Comparison of ENCODE assay signal across 10 mouse cellular contexts in the genomic region with DNA sequence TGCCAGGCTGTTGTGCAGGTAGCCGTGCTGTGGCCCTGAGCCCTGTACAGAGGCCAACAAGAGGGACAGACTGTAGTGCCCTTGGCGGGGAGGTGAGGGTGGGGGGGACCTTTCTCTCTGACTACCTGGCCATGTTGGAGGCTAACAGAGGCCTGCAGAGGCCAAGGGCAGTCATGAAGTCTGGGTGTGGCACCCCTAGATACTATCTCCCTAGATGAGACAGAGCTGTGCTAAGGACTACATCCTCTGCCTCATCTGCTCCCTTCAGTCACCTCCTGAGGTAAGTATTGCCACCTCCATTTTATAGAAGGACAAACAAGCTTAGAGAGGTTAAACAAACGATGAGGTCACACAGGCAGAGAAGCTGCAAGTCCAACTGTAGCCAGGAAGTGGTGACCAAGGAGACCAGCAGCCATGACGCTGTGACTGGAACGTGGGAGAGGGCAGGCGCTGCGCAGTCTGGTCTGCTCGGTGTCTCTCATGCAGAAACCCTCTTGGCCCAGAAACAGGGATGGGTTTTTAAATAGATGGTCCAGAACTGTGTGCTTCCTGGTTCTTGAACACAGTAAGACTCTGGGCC. TPM values are rescaled to one million over a fixed set of nuclear protein-coding genes. Genes with fewer than 3 reads are reported as not detected.
A peak's percentile ranks its signal among the peaks of the same experiment; 100 is the strongest.
DNase-seq lines count a peak whose midpoint lies in the region; ATAC-seq and TF ChIP-seq lines count a peak whose summit lies in the region.
"Had no signal": no experiment of that assay in that cellular context is flagged by ENCODE, and none has a peak within 500 bp of the region (broad histone marks: within the 10 kb centered on the region; RNA-seq: fewer than 3 reads in every experiment).

No protein-coding gene starts in this region.

- no peaks in the 10 kb centered on the region for H3K27me3 ChIP-seq in kidney, embryonic 15.5 days
- H3K27me3 ChIP-seq in hindbrain, postnatal 0 days (ENCODE audit: insufficient read depth, low read length) = no peaks in the 10 kb centered on the region
- H3K27me3 ChIP-seq in forebrain, embryonic 13.5 days = no peaks in the 10 kb centered on the region

- H3K4me3 ChIP-seq in kidney, embryonic 15.5 days (replicated peaks) = no peak overlapping the region
- no peak overlapping the region for H3K4me3 ChIP-seq in hindbrain, postnatal 0 days (ENCODE audit: low read length)
- no peak overlapping the region for H3K4me3 ChIP-seq in forebrain, embryonic 13.5 days

- no peaks in the 10 kb centered on the region for H3K9me3 ChIP-seq in kidney, embryonic 15.5 days (replicated peaks)
- no peaks in the 10 kb centered on the region for H3K9me3 ChIP-seq in hindbrain, postnatal 0 days (ENCODE audit: low read length)
- H3K9me3 ChIP-seq in forebrain, embryonic 13.5 days (replicated peaks) = no peaks in the 10 kb centered on the region

- peak overlapping the region; percentile 78 for H3K27ac ChIP-seq in kidney, embryonic 15.5 days
- H3K27ac ChIP-seq in hindbrain, postnatal 0 days = peak overlapping the region; percentile 18; the same call in 1 of the 2 replicates
- H3K27ac ChIP-seq in forebrain, embryonic 13.5 days = no peak overlapping the region

- no peak for TF ChIP-seq CTCF in hindbrain, postnatal 0 days (IDR thresholded peaks at IDR 0.05; ENCODE audit: low read depth)

- DNase-seq in kidney, adult 8-10 months = no peak
- DNase-seq in heart, adult 18-20 months = peak; percentile 60 to 72
- DNase-seq in hindbrain, postnatal 0 days (ENCODE audit: low spot score) = no peak
- peak; percentile 83 for DNase-seq in lung, postnatal 10 days
- DNase-seq in MN1 (ENCODE audit: low spot score) = no peak
- DNase-seq: layer of hippocampus, postnatal 36 days had no signal

- H3K4me2 ChIP-seq in kidney, embryonic 15.5 days = 0 out of 2 replicates have a peak overlapping the region, but pooled peaks have one; percentile 14
- H3K4me2 ChIP-seq in hindbrain, postnatal 0 days (ENCODE audit: low read depth, low read length) = no peak overlapping the region
- H3K4me2 ChIP-seq in forebrain, embryonic 13.5 days = no peak overlapping the region

- H3K9ac ChIP-seq in kidney, embryonic 15.5 days = no peak overlapping the region
- H3K9ac ChIP-seq in hindbrain, postnatal 0 days (replicated peaks; ENCODE audit: low read length) = no peak overlapping the region
- no peak overlapping the region for H3K9ac ChIP-seq in forebrain, embryonic 13.5 days

- 46% methylated on average over 8 of the region's 8 CpGs for WGBS in kidney, embryonic 15.5 days
- WGBS in hindbrain, postnatal 0 days = 82% methylated on average over 8 of the region's 8 CpGs
- WGBS in forebrain, embryonic 13.5 days = 93% methylated on average over 8 of the region's 8 CpGs

- peaks cover 78% of the 10 kb centered on the region for H3K36me3 ChIP-seq in kidney, embryonic 15.5 days
- peaks cover 63% of the 10 kb centered on the region for H3K36me3 ChIP-seq in hindbrain, postnatal 0 days (ENCODE audit: insufficient read depth, low read length)
- peaks cover 77% of the 10 kb centered on the region for H3K36me3 ChIP-seq in forebrain, embryonic 13.5 days (ENCODE audit: poor library complexity, severe bottlenecking)

- peaks cover 48% of the 10 kb centered on the region for H3K4me1 ChIP-seq in kidney, embryonic 15.5 days
- no peaks in the 10 kb centered on the region for H3K4me1 ChIP-seq in hindbrain, postnatal 0 days (ENCODE audit: insufficient read depth, low read length)
- no peaks in the 10 kb centered on the region for H3K4me1 ChIP-seq in forebrain, embryonic 13.5 days

- no peak for ATAC-seq in kidney, embryonic 15.5 days (replicated peaks; ENCODE audit: low FRiP score)
- 0 out of 2 replicates have a peak, but pooled peaks have one; percentile 9 for ATAC-seq in hindbrain, postnatal 0 days
- ATAC-seq in monocyte, adult 5-6 weeks (replicated peaks; ENCODE audit: insufficient number of reproducible peaks, low FRiP score, low TSS enrichment, poor library complexity, severe bottlenecking) = no peak
- ATAC-seq in forebrain, embryonic 13.5 days = no peak
- ATAC-seq: CD4-positive, CD25-positive, alpha-beta regulatory T cell, adult 4 months had no signal

RNA-seq across cellular contexts. Expression of a gene that starts 22.5 kb away (rescaled TPM):
- polyA plus RNA-seq in kidney, embryonic 15.5 days (2015; fragmentation: Nextera tagmentation; extraction: Ambion mirVana) = 3.8 and 4.4 TPM in 2 replicates
- 10 to 100 TPM; 12.8 to 17.6 TPM for total RNA-seq in heart, adult 18-20 months (2021)
- 4.0 and 5.4 TPM in 2 replicates for total RNA-seq in hindbrain, postnatal 0 days (2014; rRNA removed)
- polyA plus RNA-seq in hindbrain, postnatal 0 days (2015; fragmentation: Nextera tagmentation; extraction: Ambion mirVana) = 1.7 and 2.0 TPM in 2 replicates
- 9.8 to 14.5 TPM (median 10.4 TPM) in 3 replicates for total RNA-seq in monocyte, adult 5-6 weeks (2017)
- 1.2 and 1.3 TPM in 2 replicates for polyA plus RNA-seq in forebrain, embryonic 13.5 days (2015; fragmentation: Nextera tagmentation; extraction: Ambion mirVana)

RNA-seq across cellular contexts. Expression of a gene that starts 34.4 kb away (rescaled TPM):
- polyA plus RNA-seq in kidney, embryonic 15.5 days (2015; fragmentation: Nextera tagmentation; extraction: Ambion mirVana) = 67.7 and 75.5 TPM in 2 replicates
- 10 to 100 TPM; 34.8 to 36.7 TPM for total RNA-seq in heart, adult 18-20 months (2021)
- total RNA-seq in hindbrain, postnatal 0 days (2014; rRNA removed) = 72.4 and 113 TPM in 2 replicates
- 26.6 and 31.6 TPM in 2 replicates for polyA plus RNA-seq in hindbrain, postnatal 0 days (2015; fragmentation: Nextera tagmentation; extraction: Ambion mirVana)
- total RNA-seq in monocyte, adult 5-6 weeks (2017) = 10.6 to 25.9 TPM (median 19.9 TPM) in 3 replicates
- 29.4 and 31.3 TPM in 2 replicates for polyA plus RNA-seq in forebrain, embryonic 13.5 days (2015; fragmentation: Nextera tagmentation; extraction: Ambion mirVana)

RNA-seq across cellular contexts. Expression of a gene that starts 40.8 kb away (rescaled TPM):
- 16.9 and 17.7 TPM in 2 replicates for polyA plus RNA-seq in kidney, embryonic 15.5 days (2015; fragmentation: Nextera tagmentation; extraction: Ambion mirVana)
- total RNA-seq in heart, adult 18-20 months (2021) = 10 to 100 TPM in 1 of 2 experiments, 1 to 10 TPM in 1; 9.4 to 11.3 TPM
- total RNA-seq in hindbrain, postnatal 0 days (2014; rRNA removed) = 24.3 and 28.8 TPM in 2 replicates
- polyA plus RNA-seq in hindbrain, postnatal 0 days (2015; fragmentation: Nextera tagmentation; extraction: Ambion mirVana) = 15.2 and 15.7 TPM in 2 replicates
- total RNA-seq in monocyte, adult 5-6 weeks (2017) = 1.1 to 5.4 TPM (median 3.4 TPM) in 3 replicates
- polyA plus RNA-seq in forebrain, embryonic 13.5 days (2015; fragmentation: Nextera tagmentation; extraction: Ambion mirVana) = 24.9 and 29.6 TPM in 2 replicates

Comparison
In these comparisons a context has a peak if more than half of its experiments do, and no peak if none do; other contexts are left out.
1. DNase-seq: peak in heart, adult 18-20 months (2 of 2) and lung, postnatal 10 days (single experiment); none in kidney, adult 8-10 months (0 of 2), hindbrain, postnatal 0 days (single experiment) and MN1 (single experiment).